In genomic region chr2:32882283-32883043, GRCm38 (mm10) we compare ENCODE assay signal across 8 mouse cellular contexts. TPM values are rescaled to one million over a fixed set of nuclear protein-coding genes. Genes with fewer than 3 reads are reported as not detected.
DNase-seq lines count a peak whose midpoint lies in the region; ATAC-seq and TF ChIP-seq lines count a peak whose summit lies in the region.

No protein-coding gene starts in this region.

- H3K27me3 ChIP-seq in kidney, adult 2 months (replicated peaks; ENCODE audit: control insufficient read depth, insufficient read depth, low read length) = no peaks in the 10 kb centered on the region
- no peaks in the 10 kb centered on the region for H3K27me3 ChIP-seq in hindbrain, embryonic 13.5 days
- H3K27me3 ChIP-seq in liver, embryonic 13.5 days = no peaks in the 10 kb centered on the region; the same call in 1 of the 2 replicates

- H3K9ac ChIP-seq in hindbrain, embryonic 13.5 days = no peak overlapping the region
- H3K9ac ChIP-seq in liver, embryonic 13.5 days = no peak overlapping the region

- DNase-seq in kidney, adult 2 months = peak; percentile 56
- no peak for DNase-seq in kidney, adult 11 months
- DNase-seq in brain, adult 2 months (ENCODE audit: low read depth, low spot score) = peak; percentile 83
- DNase-seq in liver, embryonic 13.5 days = no peak
- peak; percentile 49 for DNase-seq in skeletal muscle tissue, adult 2 months (ENCODE audit: low read depth, low spot score)
- DNase-seq in retina, embryonic 14.5 days (ENCODE audit: low spot score) = no peak
- no peak for DNase-seq in gastrocnemius, adult 8-10 months (ENCODE audit: low spot score in 2 of 2)

- H3K36me3 ChIP-seq in kidney, adult 2 months (ENCODE audit: control insufficient read depth, insufficient read depth, low read length) = no peaks in the 10 kb centered on the region
- H3K36me3 ChIP-seq in hindbrain, embryonic 13.5 days = no peaks in the 10 kb centered on the region
- no peaks in the 10 kb centered on the region for H3K36me3 ChIP-seq in liver, embryonic 13.5 days

- H3K4me1 ChIP-seq in kidney, adult 2 months (ENCODE audit: control insufficient read depth, insufficient read depth, low read length) = peaks cover 29% of the 10 kb centered on the region
- peaks cover 76% of the 10 kb centered on the region for H3K4me1 ChIP-seq in hindbrain, embryonic 13.5 days (replicated peaks)
- H3K4me1 ChIP-seq in liver, embryonic 13.5 days (replicated peaks) = peaks cover 71% of the 10 kb centered on the region

- H3K4me3 ChIP-seq in kidney, adult 2 months (ENCODE audit: insufficient read depth, low read depth, low read length) = peak overlapping the region; percentile 1; the same call in 1 of the 2 replicates
- H3K4me3 ChIP-seq in hindbrain, embryonic 13.5 days = no peak overlapping the region
- H3K4me3 ChIP-seq in liver, embryonic 13.5 days (replicated peaks) = no peak overlapping the region

- no peaks in the 10 kb centered on the region for H3K9me3 ChIP-seq in hindbrain, embryonic 13.5 days
- no peaks in the 10 kb centered on the region for H3K9me3 ChIP-seq in liver, embryonic 13.5 days (replicated peaks)

- H3K27ac ChIP-seq in kidney, adult 2 months (ENCODE audit: insufficient read depth, low read depth, low read length) = peak overlapping the region; percentile 93
- H3K27ac ChIP-seq in hindbrain, embryonic 13.5 days = peak overlapping the region; percentile 64
- H3K27ac ChIP-seq in liver, embryonic 13.5 days = peak overlapping the region; percentile 68; the same call in 1 of the 2 replicates

- WGBS in kidney, adult 2 months = 33% methylated on average over 17 of the region's 21 CpGs
- WGBS in hindbrain, embryonic 13.5 days = 62% methylated on average over 16 of the region's 21 CpGs
- 18% methylated on average over 14 of the region's 21 CpGs for WGBS in liver, embryonic 13.5 days (ENCODE audit: insufficient replicate concordance)

- no peak for ATAC-seq in hindbrain, embryonic 13.5 days (ENCODE audit: low FRiP score)
- no peak for ATAC-seq in liver, embryonic 13.5 days (ENCODE audit: low read depth)

- TF ChIP-seq POLR2A in kidney, adult 2 months (IDR thresholded peaks at IDR 0.05; ENCODE audit: low read depth, low read length) = no peak

- no peak for TF ChIP-seq CTCF in kidney, adult 2 months (conservative IDR thresholded peaks at IDR 0.05; ENCODE audit: insufficient read depth, insufficient read length, low read depth, low read length)

- H3K4me2 ChIP-seq in hindbrain, embryonic 13.5 days = no peak overlapping the region; the same call in 1 of the 2 replicates
- peak overlapping the region; percentile 19; the same call in 1 of the 2 replicates for H3K4me2 ChIP-seq in liver, embryonic 13.5 days

RNA-seq across cellular contexts. Expression of gene Fam129b, which starts 6.5 kb away (rescaled TPM):
- polyA plus RNA-seq in kidney, adult 2 months (2012; rRNA removed) = 32.3 and 33.4 TPM in 2 replicates
- polyA plus RNA-seq in hindbrain, embryonic 13.5 days (2015; fragmentation: Nextera tagmentation; extraction: Ambion mirVana) = 31.6 and 32.4 TPM in 2 replicates
- 7.0 and 7.6 TPM in 2 replicates for polyA plus RNA-seq in liver, embryonic 13.5 days (2015; fragmentation: Nextera tagmentation; extraction: Ambion mirVana)
- total RNA-seq in gastrocnemius, adult 8-10 months (2022) = 1 to 10 TPM; 3.8 to 6.3 (median 5.4) TPM

RNA-seq across cellular contexts. Expression of gene Stxbp1, which starts 35.4 kb away (rescaled TPM):
- polyA plus RNA-seq in kidney, adult 2 months (2012; rRNA removed) = 10.2 and 13.2 TPM in 2 replicates
- polyA plus RNA-seq in hindbrain, embryonic 13.5 days (2015; fragmentation: Nextera tagmentation; extraction: Ambion mirVana) = 180 and 193 TPM in 2 replicates
- polyA plus RNA-seq in liver, embryonic 13.5 days (2015; fragmentation: Nextera tagmentation; extraction: Ambion mirVana) = 3.3 and 3.7 TPM in 2 replicates
- 1 to 10 TPM; 2.0 to 2.6 (median 2.1) TPM for total RNA-seq in gastrocnemius, adult 8-10 months (2022)

Comparison
In these comparisons a context has a peak if more than half of its experiments do, and no peak if none do; other contexts are left out.
1. DNase-seq: peak in kidney, adult 2 months (single experiment), brain, adult 2 months (single experiment) and skeletal muscle tissue, adult 2 months (single experiment); none in kidney, adult 11 months (single experiment), liver, embryonic 13.5 days (single experiment), retina, embryonic 14.5 days (single experiment) and gastrocnemius, adult 8-10 months (0 of 2).
2. RNA of gene Stxbp1, which starts 35.4 kb away (polyA plus RNA-seq): 180 to 193 TPM in hindbrain, embryonic 13.5 days; 10.2 to 13.2 TPM in kidney, adult 2 months and 3.3 to 3.7 TPM in liver, embryonic 13.5 days; every median in the first group is over 10 times any median in the second.
3. Peak in every context shown above with its lines, with median percentiles within 50 percentile points of each other: H3K27ac ChIP-seq.